Mouse (Mus musculus): ENCODE measurements around the gene Hoxa9. TPM values are rescaled to one million over a fixed set of nuclear protein-coding genes. Genes with fewer than 3 reads are reported as not detected.

Gene Hoxa9
- polyA plus RNA-seq, 1 experiment = 0.52 TPM

DNA sequence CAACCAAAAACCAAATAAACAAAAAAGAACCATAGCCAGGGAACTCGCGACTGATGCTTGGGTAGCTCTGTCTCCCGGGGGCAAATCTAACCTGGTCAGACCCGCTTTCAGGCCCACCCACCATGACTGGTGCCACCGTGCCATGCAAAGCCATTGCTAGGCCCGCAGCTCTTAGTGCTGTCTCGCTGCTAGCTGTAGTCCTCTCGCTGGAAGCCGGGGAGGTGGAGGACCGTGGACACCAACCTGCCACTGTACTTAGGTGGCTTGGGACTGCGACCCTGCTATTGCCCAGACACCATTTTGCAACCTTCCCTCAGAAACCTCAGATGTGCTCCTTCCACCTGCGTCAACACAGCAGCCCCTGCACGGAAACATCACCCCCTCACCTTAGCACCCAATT lies 18.9 kb downstream of the Hoxa9 start:
- Histone ChIP-seq H3K4me1 (ENCODE audit: control insufficient read depth, insufficient read depth, low read length) (peaks cover 19% of the 10 kb centered on the region), H3K36me3 (ENCODE audit: control insufficient read depth, insufficient read depth, low read length) (no peaks in the 10 kb centered on the region), H3K4me3 (ENCODE audit: control insufficient read depth, low read depth, low read length) (no peak overlapping the region; the same call in 1 of the 2 replicates), H3K27ac (ENCODE audit: control insufficient read depth, insufficient read depth, low read depth, low read length) (no peak overlapping the region), H3K27me3 (ENCODE audit: control insufficient read depth, insufficient read depth, low read length) (peaks cover 8% of the 10 kb centered on the region)
- TF ChIP-seq CTCF (IDR thresholded peaks at IDR 0.05; ENCODE audit: control insufficient read depth, insufficient read depth, insufficient replicate concordance, low read depth, low read length) (no peak), POLR2A (IDR thresholded peaks at IDR 0.05; ENCODE audit: control insufficient read depth, low read depth, low read length) (no peak)

DNA sequence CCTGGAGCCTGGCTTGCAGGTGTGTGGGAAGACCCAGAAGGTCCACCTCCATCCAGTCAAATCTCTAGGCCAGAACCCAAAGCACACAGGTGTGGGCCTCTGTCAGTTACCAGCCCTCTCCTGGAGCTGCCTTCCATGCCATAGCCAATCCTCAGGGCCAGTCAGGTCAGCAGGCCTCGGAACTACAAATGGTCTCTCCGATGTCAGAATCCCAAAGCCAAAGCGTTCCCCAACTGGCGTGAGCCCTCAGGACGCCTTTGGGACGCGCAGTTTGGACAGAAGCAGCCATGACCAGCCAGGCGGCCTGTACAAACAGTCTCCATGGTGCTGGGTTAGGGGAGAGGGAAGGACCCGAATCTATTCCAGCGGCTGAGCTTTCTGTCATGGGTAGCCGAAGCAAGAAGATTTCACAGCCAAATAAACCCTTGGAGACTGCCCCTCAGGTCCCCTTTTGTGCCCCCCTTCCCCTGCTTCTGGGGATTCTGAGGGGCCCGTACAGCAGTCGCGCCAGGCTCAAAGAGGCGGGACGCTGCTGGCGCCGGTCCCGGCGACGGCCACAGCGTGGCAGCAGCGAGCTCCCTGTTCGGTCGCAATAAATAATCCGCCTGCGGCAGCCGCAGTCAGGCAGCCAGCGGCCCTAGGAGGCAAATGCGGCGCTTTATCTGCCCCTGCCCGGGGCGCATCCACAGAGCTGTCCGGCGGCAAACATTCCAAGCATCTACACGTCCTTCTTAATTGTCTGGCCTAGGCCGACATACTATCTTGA lies 19.5 kb downstream of the Hoxa9 start:
- Histone ChIP-seq H3K36me3 (ENCODE audit: control insufficient read depth, insufficient read depth, low read length) (no peaks in the 10 kb centered on the region), H3K27me3 (ENCODE audit: control insufficient read depth, insufficient read depth, low read length) (peaks cover 10% of the 10 kb centered on the region), H3K4me3 (ENCODE audit: control insufficient read depth, low read depth, low read length) (no peak overlapping the region; the same call in 1 of the 2 replicates), H3K4me1 (ENCODE audit: control insufficient read depth, insufficient read depth, low read length) (peaks cover 17% of the 10 kb centered on the region), H3K27ac (ENCODE audit: control insufficient read depth, insufficient read depth, low read depth, low read length) (no peak overlapping the region)
- TF ChIP-seq CTCF (IDR thresholded peaks at IDR 0.05; ENCODE audit: control insufficient read depth, insufficient read depth, insufficient replicate concordance, low read depth, low read length) (peak; percentile 59), POLR2A (IDR thresholded peaks at IDR 0.05; ENCODE audit: control insufficient read depth, low read depth, low read length) (no peak)

DNA sequence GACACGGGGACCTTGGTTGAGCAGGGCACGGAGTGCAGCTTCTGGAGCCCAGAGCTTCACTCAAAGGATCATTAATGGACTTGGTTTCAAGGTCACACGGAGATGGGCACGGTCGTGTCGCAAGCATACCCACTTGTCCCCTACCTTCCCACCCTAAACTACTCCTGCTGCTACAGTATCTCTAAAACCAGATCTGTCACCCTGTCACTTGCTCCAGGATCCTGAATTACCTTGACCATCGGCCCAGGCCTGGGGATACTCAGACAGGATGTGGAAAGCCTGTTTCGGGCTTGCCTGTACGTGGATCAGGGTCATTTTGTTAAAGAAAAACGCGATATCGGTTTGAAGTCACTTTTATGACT lies 21.2 kb downstream of the Hoxa9 start:
- Histone ChIP-seq H3K36me3 (ENCODE audit: control insufficient read depth, insufficient read depth, low read length) (no peaks in the 10 kb centered on the region), H3K27ac (ENCODE audit: control insufficient read depth, insufficient read depth, low read depth, low read length) (no peak overlapping the region), H3K4me1 (ENCODE audit: control insufficient read depth, insufficient read depth, low read length) (peaks cover 14% of the 10 kb centered on the region), H3K4me3 (ENCODE audit: control insufficient read depth, low read depth, low read length) (no peak overlapping the region), H3K27me3 (ENCODE audit: control insufficient read depth, insufficient read depth, low read length) (peaks cover 12% of the 10 kb centered on the region)
- TF ChIP-seq CTCF (IDR thresholded peaks at IDR 0.05; ENCODE audit: control insufficient read depth, insufficient read depth, insufficient replicate concordance, low read depth, low read length) (no peak), POLR2A (IDR thresholded peaks at IDR 0.05; ENCODE audit: control insufficient read depth, low read depth, low read length) (no peak)

DNA sequence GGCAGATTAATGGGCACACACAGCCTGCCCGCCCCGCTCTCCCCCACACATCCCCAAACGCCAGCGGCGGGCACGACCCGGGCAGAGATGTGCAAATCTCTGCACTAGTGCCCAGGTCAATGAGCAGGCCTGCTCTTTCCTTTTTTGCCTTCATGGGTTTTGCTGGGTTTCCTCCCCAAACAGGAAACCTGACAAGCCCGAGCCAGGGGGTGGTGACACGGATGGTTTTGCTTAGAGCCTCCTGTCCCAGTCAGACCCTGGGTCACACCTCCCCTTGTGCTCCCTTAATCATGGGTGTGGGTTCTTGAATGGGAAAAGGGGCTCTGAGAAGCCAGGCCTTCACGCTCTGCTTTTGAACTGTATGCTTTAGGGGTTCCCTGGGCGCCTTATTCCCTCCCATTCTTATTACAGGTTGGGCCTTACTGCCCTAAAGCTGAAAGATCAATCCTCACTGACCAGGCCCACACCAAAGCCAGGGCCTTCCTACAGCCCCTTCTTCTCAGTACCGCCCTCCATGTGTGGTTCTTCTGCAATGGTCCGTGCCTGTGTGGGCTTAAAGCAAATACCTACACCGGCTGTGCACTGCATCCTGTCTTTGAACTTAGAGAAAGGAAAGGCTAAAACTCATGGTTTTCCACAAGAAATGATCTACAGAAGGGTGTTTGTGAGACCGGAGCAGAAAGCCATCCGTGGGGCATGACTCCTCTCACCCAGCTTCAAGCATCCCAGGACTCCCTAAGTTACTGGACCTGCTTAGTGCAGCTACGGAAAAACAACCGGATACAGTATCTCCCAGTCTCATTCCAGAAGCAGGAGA lies 21.8 kb downstream of the Hoxa9 start:
- H3K4me1 ChIP-seq (ENCODE audit: control insufficient read depth, insufficient read depth, low read length) = peaks cover 19% of the 10 kb centered on the region
- no peak for TF ChIP-seq CTCF (IDR thresholded peaks at IDR 0.05; ENCODE audit: control insufficient read depth, insufficient read depth, insufficient replicate concordance, low read depth, low read length)
- no peak for TF ChIP-seq POLR2A (IDR thresholded peaks at IDR 0.05; ENCODE audit: control insufficient read depth, low read depth, low read length)
- H3K27me3 ChIP-seq (ENCODE audit: control insufficient read depth, insufficient read depth, low read length) = peaks cover 13% of the 10 kb centered on the region
- H3K4me3 ChIP-seq (ENCODE audit: control insufficient read depth, low read depth, low read length) = no peak overlapping the region
- H3K36me3 ChIP-seq (ENCODE audit: control insufficient read depth, insufficient read depth, low read length) = no peaks in the 10 kb centered on the region
- H3K27ac ChIP-seq (ENCODE audit: control insufficient read depth, insufficient read depth, low read depth, low read length) = no peak overlapping the region

DNA sequence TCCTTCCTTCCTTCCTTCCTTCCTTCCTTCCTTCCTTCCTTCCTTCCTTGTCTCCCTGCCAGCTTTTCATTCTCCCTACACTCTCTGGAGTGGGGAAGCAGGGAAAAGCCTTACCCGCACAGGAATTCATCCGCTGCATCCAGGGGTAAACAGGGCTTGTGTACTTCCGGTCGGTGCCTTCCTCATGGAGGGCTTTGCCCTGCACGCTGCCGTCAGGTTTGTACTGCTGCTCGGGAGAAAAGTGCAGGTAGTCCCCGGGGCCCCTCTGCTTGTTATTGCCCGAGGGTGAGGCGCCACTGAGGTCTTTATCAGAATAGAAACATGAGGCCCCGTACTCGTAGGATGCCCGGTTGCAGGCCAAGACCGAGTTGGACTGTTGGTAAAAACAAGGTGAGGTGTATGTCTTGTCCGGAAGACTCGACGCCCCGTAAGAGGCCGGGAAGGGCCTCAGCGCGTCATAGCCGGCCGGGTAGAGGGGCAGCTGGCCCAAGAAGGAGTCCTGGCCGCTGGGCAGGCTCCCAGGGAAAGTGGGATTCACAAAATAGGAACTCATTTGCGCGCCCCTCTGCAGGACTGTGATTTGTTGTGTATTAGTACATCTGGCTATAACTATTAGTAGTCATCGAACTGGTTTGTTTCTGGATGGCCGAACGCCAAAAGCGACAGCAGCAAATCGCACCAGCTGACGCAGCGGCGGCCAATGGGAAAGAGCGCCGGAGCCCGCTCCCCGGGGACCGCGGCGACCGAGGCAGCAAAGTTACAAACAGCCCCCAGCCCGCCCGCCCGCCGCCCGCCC lies 22.6 kb downstream of the Hoxa9 start, which contains the start of gene Hoxa6:
Hoxa6 (minus strand) TSS at position 651 of the 796 bp plus-strand sequence.
- Histone ChIP-seq H3K36me3 (ENCODE audit: control insufficient read depth, insufficient read depth, low read length) (no peaks in the 10 kb centered on the region), H3K4me3 (ENCODE audit: control insufficient read depth, low read depth, low read length) (no peak within 1 kb of the TSS), H3K27ac (ENCODE audit: control insufficient read depth, insufficient read depth, low read depth, low read length) (no peak within 1 kb of the TSS), H3K27me3 (ENCODE audit: control insufficient read depth, insufficient read depth, low read length) (peaks cover 18% of the 10 kb centered on the region), H3K4me1 (ENCODE audit: control insufficient read depth, insufficient read depth, low read length) (peaks cover 27% of the 10 kb centered on the region)
- TF ChIP-seq CTCF (IDR thresholded peaks at IDR 0.05; ENCODE audit: control insufficient read depth, insufficient read depth, insufficient replicate concordance, low read depth, low read length) = no peak
- no peak for TF ChIP-seq POLR2A (IDR thresholded peaks at IDR 0.05; ENCODE audit: control insufficient read depth, low read depth, low read length)

DNA sequence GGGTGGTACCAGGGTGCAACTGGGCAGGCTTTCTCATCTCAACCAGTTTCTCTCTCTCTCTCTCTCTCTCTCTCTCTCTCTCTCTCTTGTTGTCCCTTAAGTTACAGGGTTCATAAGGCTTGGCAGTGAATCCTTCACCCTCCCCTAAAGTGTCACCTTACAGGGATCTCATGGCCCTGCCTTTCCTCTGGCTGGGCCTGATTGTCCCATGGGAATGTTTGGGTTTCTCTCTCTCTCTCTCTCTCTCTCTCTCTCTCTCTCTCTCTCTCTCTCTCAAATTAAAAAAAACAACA lies 23.3 kb downstream of the Hoxa9 start:
- Histone ChIP-seq H3K36me3 (ENCODE audit: control insufficient read depth, insufficient read depth, low read length) (no peaks in the 10 kb centered on the region), H3K27me3 (ENCODE audit: control insufficient read depth, insufficient read depth, low read length) (peaks cover 15% of the 10 kb centered on the region), H3K4me1 (ENCODE audit: control insufficient read depth, insufficient read depth, low read length) (peaks cover 25% of the 10 kb centered on the region), H3K4me3 (ENCODE audit: control insufficient read depth, low read depth, low read length) (no peak overlapping the region), H3K27ac (ENCODE audit: control insufficient read depth, insufficient read depth, low read depth, low read length) (no peak overlapping the region)
- no peak for TF ChIP-seq POLR2A (IDR thresholded peaks at IDR 0.05; ENCODE audit: control insufficient read depth, low read depth, low read length)
- no peak for TF ChIP-seq CTCF (IDR thresholded peaks at IDR 0.05; ENCODE audit: control insufficient read depth, insufficient read depth, insufficient replicate concordance, low read depth, low read length)

Data from testis, adult 2 months (tissue).